32 mouse cellular contexts compared by ENCODE assay signal in the genomic region with DNA sequence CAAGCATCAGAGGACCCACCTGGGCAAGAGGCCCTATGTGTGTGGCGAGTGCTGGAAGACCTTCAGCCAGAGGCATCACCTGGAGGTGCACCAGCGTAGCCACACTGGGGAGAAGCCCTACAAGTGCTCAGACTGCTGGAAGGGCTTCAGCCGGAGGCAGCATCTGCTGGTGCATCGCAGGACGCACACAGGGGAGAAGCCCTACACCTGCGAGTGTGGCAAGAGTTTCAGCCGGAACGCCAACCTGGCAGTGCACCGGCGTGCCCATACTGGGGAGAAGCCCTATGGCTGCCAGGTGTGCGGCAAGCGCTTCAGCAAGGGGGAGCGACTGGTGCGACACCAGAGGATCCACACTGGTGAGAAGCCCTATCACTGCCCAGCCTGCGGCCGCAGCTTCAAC. TPM values are rescaled to one million over a fixed set of nuclear protein-coding genes. Genes with fewer than 3 reads are reported as not detected.
DNase-seq lines count a peak whose midpoint lies in the region; ATAC-seq and TF ChIP-seq lines count a peak whose summit lies in the region.
"Had no signal": no experiment of that assay in that cellular context is flagged by ENCODE, and none has a peak within 500 bp of the region (broad histone marks: within the 10 kb centered on the region; RNA-seq: fewer than 3 reads in every experiment).

No protein-coding gene starts in this region.

- no peaks in the 10 kb centered on the region for H3K27me3 ChIP-seq in heart, embryonic 10.5 days (ENCODE audit: insufficient read depth, poor library complexity, severe bottlenecking)
- no peaks in the 10 kb centered on the region for H3K27me3 ChIP-seq in heart, adult 2 months (ENCODE audit: control insufficient read depth, insufficient read depth, low read length)
- no peaks in the 10 kb centered on the region for H3K27me3 ChIP-seq in liver, embryonic 14.5 days (ENCODE audit: control insufficient read depth, insufficient read depth, low read length)
- no peaks in the 10 kb centered on the region for H3K27me3 ChIP-seq in stomach, embryonic 16.5 days (ENCODE audit: control insufficient read depth, insufficient read depth, low read length)
- H3K27me3 ChIP-seq: embryonic facial prominence, embryonic 12.5 days; embryonic facial prominence, embryonic 15.5 days; forebrain, embryonic 13.5 days; hindbrain, embryonic 13.5 days had no signal

- TF ChIP-seq POLR2A in heart, adult 2 months (IDR thresholded peaks at IDR 0.05; ENCODE audit: insufficient read depth, low read depth, low read length) = no peak

- intact Hi-C loops in heart, adult 2 months (cut with DNase I) = no loop called here

- H3K9me3 ChIP-seq in heart, embryonic 10.5 days = no peaks in the 10 kb centered on the region
- H3K9me3 ChIP-seq in liver, embryonic 14.5 days (ENCODE audit: control insufficient read depth, low read length) = no peaks in the 10 kb centered on the region
- H3K9me3 ChIP-seq in stomach, embryonic 16.5 days (replicated peaks; ENCODE audit: control insufficient read depth, low read length) = no peaks in the 10 kb centered on the region
- H3K9me3 ChIP-seq: embryonic facial prominence, embryonic 12.5 days; embryonic facial prominence, embryonic 15.5 days; hindbrain, embryonic 13.5 days had no signal

- no peak overlapping the region for H3K4me2 ChIP-seq in liver, embryonic 14.5 days (ENCODE audit: low read depth)
- H3K4me2 ChIP-seq in stomach, embryonic 16.5 days (ENCODE audit: low read depth, low read length) = no peak overlapping the region
- H3K4me2 ChIP-seq: embryonic facial prominence, embryonic 12.5 days; embryonic facial prominence, embryonic 15.5 days; forebrain, embryonic 13.5 days; heart, embryonic 11.5 days; hindbrain, embryonic 13.5 days had no signal

- no peak overlapping the region for H3K27ac ChIP-seq in heart, embryonic 10.5 days
- no peak overlapping the region for H3K27ac ChIP-seq in heart, adult 2 months
- no peak overlapping the region for H3K27ac ChIP-seq in liver, embryonic 14.5 days
- H3K27ac ChIP-seq in stomach, embryonic 16.5 days (ENCODE audit: low read length) = no peak overlapping the region
- H3K27ac ChIP-seq: embryonic facial prominence, embryonic 12.5 days; embryonic facial prominence, embryonic 15.5 days; forebrain, embryonic 13.5 days; gastrocnemius, adult 2 months; hindbrain, embryonic 10.5 days; hindbrain, embryonic 13.5 days had no signal

- peaks cover 88% of the 10 kb centered on the region for H3K36me3 ChIP-seq in heart, embryonic 10.5 days
- H3K36me3 ChIP-seq in heart, adult 2 months (ENCODE audit: control insufficient read depth, insufficient read depth, low read length) = no peaks in the 10 kb centered on the region
- H3K36me3 ChIP-seq in liver, embryonic 14.5 days (replicated peaks; ENCODE audit: control insufficient read depth, insufficient read depth, low read depth) = peaks cover 31% of the 10 kb centered on the region
- peaks cover 34% of the 10 kb centered on the region for H3K36me3 ChIP-seq in stomach, embryonic 16.5 days (ENCODE audit: control insufficient read depth, insufficient read depth, low read length)

- no peak overlapping the region for H3K4me3 ChIP-seq in heart, embryonic 10.5 days
- H3K4me3 ChIP-seq in heart, adult 2 months = no peak overlapping the region
- H3K4me3 ChIP-seq in liver, embryonic 14.5 days (ENCODE audit: insufficient read depth in 1 of 2, low read depth in 2 of 2, low read length in 2 of 2) = no peak overlapping the region
- no peak overlapping the region for H3K4me3 ChIP-seq in stomach, embryonic 16.5 days (replicated peaks; ENCODE audit: low read length)
- H3K4me3 ChIP-seq: embryonic facial prominence, embryonic 12.5 days; embryonic facial prominence, embryonic 15.5 days; forebrain, embryonic 13.5 days; gastrocnemius, adult 2 months; hindbrain, embryonic 10.5 days; hindbrain, embryonic 13.5 days had no signal

- no peak for TF ChIP-seq EP300 in heart, adult 2 months (IDR thresholded peaks at IDR 0.05; ENCODE audit: insufficient read depth, low read depth, low read length)
- no peak for TF ChIP-seq EP300 in liver, embryonic 14.5 days (IDR thresholded peaks at IDR 0.05; ENCODE audit: low read depth)

- no peak for TF ChIP-seq CTCF in heart, adult 2 months (IDR thresholded peaks at IDR 0.05)
- no peak for TF ChIP-seq CTCF in liver, embryonic 14.5 days (IDR thresholded peaks at IDR 0.05; ENCODE audit: low read depth)

- DNase-seq in heart, embryonic 10.5 days (ENCODE audit: low spot score) = peak; percentile 73
- no peak for DNase-seq in heart, adult 2 months
- DNase-seq in liver, embryonic 14.5 days (ENCODE audit: low read depth in 3 of 3, low spot score in 3 of 3) = no peak
- no peak for DNase-seq in liver
- no peak for DNase-seq in layer of hippocampus, postnatal 14 days (ENCODE audit: low spot score in 2 of 2)
- DNase-seq: adrenal gland, adult 2 months; adrenal gland, postnatal 14 days; cerebellum, adult 11 months; cerebellum, adult 2 months; cerebellum, adult 9-11 months; cerebellum, postnatal 25 days; gastrocnemius, adult 2 months; gastrocnemius, postnatal 14 days; heart, adult 18-20 months; heart, postnatal 36 days had no signal

- WGBS in heart, embryonic 10.5 days = 96% methylated on average over 16 of the region's 16 CpGs
- 98% methylated on average over 16 of the region's 16 CpGs for WGBS in heart, adult 2 months
- 89% methylated on average over 16 of the region's 16 CpGs for WGBS in liver, embryonic 14.5 days (ENCODE audit: insufficient replicate concordance)
- WGBS in stomach, embryonic 16.5 days = 96% methylated on average over 16 of the region's 16 CpGs

- H3K4me1 ChIP-seq in heart, embryonic 10.5 days = no peaks in the 10 kb centered on the region
- no peaks in the 10 kb centered on the region for H3K4me1 ChIP-seq in heart, adult 2 months (ENCODE audit: control insufficient read depth, insufficient read depth, low read length)
- no peaks in the 10 kb centered on the region for H3K4me1 ChIP-seq in liver, embryonic 14.5 days (replicated peaks; ENCODE audit: control insufficient read depth in 2 of 2, insufficient read depth in 2 of 2, low read length in 1 of 2)
- H3K4me1 ChIP-seq in stomach, embryonic 16.5 days (ENCODE audit: control insufficient read depth, insufficient read depth, low read length) = no peaks in the 10 kb centered on the region
- H3K4me1 ChIP-seq: embryonic facial prominence, embryonic 12.5 days; embryonic facial prominence, embryonic 15.5 days; forebrain, embryonic 13.5 days; hindbrain, embryonic 10.5 days; hindbrain, embryonic 13.5 days had no signal

- H3K9ac ChIP-seq in heart, adult 2 months (ENCODE audit: low read depth, low read length) = no peak overlapping the region
- H3K9ac ChIP-seq in liver, embryonic 14.5 days (replicated peaks) = no peak overlapping the region
- no peak overlapping the region for H3K9ac ChIP-seq in stomach, embryonic 16.5 days (ENCODE audit: low read length)
- H3K9ac ChIP-seq: embryonic facial prominence, embryonic 12.5 days; embryonic facial prominence, embryonic 15.5 days; forebrain, embryonic 13.5 days; hindbrain, embryonic 13.5 days had no signal

- 0 out of 2 replicates have a peak, but pooled peaks have one; percentile 11 for ATAC-seq in liver, embryonic 14.5 days (ENCODE audit: insufficient read depth)
- ATAC-seq in stomach, embryonic 16.5 days (ENCODE audit: insufficient read depth, low FRiP score) = 0 out of 2 replicates have a peak, but pooled peaks have one; percentile 15
- ATAC-seq: CD4-positive, CD25-positive, alpha-beta regulatory T cell, adult 4 months; forebrain, embryonic 13.5 days; forebrain, embryonic 16.5 days; hindbrain, embryonic 16.5 days had no signal

- H3K79me2 ChIP-seq in heart, adult 2 months (replicated peaks; ENCODE audit: control insufficient read depth, insufficient read depth, low read length) = no peaks in the 10 kb centered on the region

RNA-seq across cellular contexts. Expression of a gene that starts 10.4 kb away (rescaled TPM):
- polyA plus RNA-seq in heart, embryonic 10.5 days (2016; fragmentation: Nextera tagmentation; extraction: Ambion mirVana) = 0.16 and 0.33 TPM in 2 replicates
- total RNA-seq in heart, adult 2 months (2021) = 1 to 10 TPM; 7.6 to 8.9 TPM
- 6.9 and 9.0 TPM in 2 replicates for polyA plus RNA-seq in heart, adult 2 months (2012; rRNA removed)
- polyA plus RNA-seq in liver, embryonic 14.5 days (2012; rRNA removed) = 3.2 and 4.4 TPM in 2 replicates
- polyA plus RNA-seq in liver, embryonic 14.5 days (2014; fragmentation: Nextera tagmentation; extraction: Ambion mirVana) = 0.21 and 0.39 TPM in 2 replicates
- 0.21 and 0.36 TPM in 2 replicates for polyA plus RNA-seq in stomach, embryonic 16.5 days (2015; fragmentation: Nextera tagmentation; extraction: Ambion mirVana)
- 10 to 100 TPM; 14.8 to 19.6 TPM for total RNA-seq in layer of hippocampus, postnatal 14 days (2021)

RNA-seq across cellular contexts. Expression of a gene that starts 54.4 kb away (rescaled TPM):
- polyA plus RNA-seq in heart, embryonic 10.5 days (2016; fragmentation: Nextera tagmentation; extraction: Ambion mirVana) = not detected in 2 replicates
- total RNA-seq in heart, adult 2 months (2021) = not detected
- polyA plus RNA-seq in heart, adult 2 months (2012; rRNA removed) = not detected in 2 replicates
- 0.02 TPM in 1 of 2 replicates, not detected in the other for polyA plus RNA-seq in liver, embryonic 14.5 days (2012; rRNA removed)
- polyA plus RNA-seq in liver, embryonic 14.5 days (2014; fragmentation: Nextera tagmentation; extraction: Ambion mirVana) = 0.05 and 0.06 TPM in 2 replicates
- polyA plus RNA-seq in stomach, embryonic 16.5 days (2015; fragmentation: Nextera tagmentation; extraction: Ambion mirVana) = not detected in 2 replicates
- total RNA-seq in layer of hippocampus, postnatal 14 days (2021) = not detected
- total RNA-seq: adrenal gland, adult 2 months; adrenal gland, postnatal 14 days; common myeloid progenitor, adult 5-6 weeks; gastrocnemius, adult 2 months; gastrocnemius, postnatal 14 days; gastrocnemius, postnatal 4 days; heart, adult 18-20 months; heart, postnatal 36 days; MEL had no signal
- polyA plus RNA-seq: adrenal gland, adult 2 months; C2C12; CD4-positive, CD25-positive, alpha-beta regulatory T cell, adult 4 months; embryonic facial prominence, embryonic 12.5 days; embryonic facial prominence, embryonic 15.5 days; forebrain, embryonic 13.5 days; forebrain, embryonic 16.5 days; frontal cortex, adult 2 months; heart, embryonic 11.5 days; heart, embryonic 14.5 days; heart, postnatal 0 days; hindbrain, embryonic 10.5 days; hindbrain, embryonic 13.5 days; hindbrain, embryonic 16.5 days had no signal

RNA-seq across cellular contexts. Expression of a gene that starts 59.2 kb away (rescaled TPM):
- 32.5 and 38.0 TPM in 2 replicates for polyA plus RNA-seq in heart, embryonic 10.5 days (2016; fragmentation: Nextera tagmentation; extraction: Ambion mirVana)
- 10 to 100 TPM; 25.2 to 30.7 TPM for total RNA-seq in heart, adult 2 months (2021)
- 24.0 and 40.8 TPM in 2 replicates for polyA plus RNA-seq in heart, adult 2 months (2012; rRNA removed)
- 6.6 and 8.3 TPM in 2 replicates for polyA plus RNA-seq in liver, embryonic 14.5 days (2012; rRNA removed)
- polyA plus RNA-seq in liver, embryonic 14.5 days (2014; fragmentation: Nextera tagmentation; extraction: Ambion mirVana) = 18.7 and 21.0 TPM in 2 replicates
- polyA plus RNA-seq in stomach, embryonic 16.5 days (2015; fragmentation: Nextera tagmentation; extraction: Ambion mirVana) = 33.8 and 34.2 TPM in 2 replicates
- total RNA-seq in layer of hippocampus, postnatal 14 days (2021) = 10 to 100 TPM; 25.0 to 25.2 TPM
